Comparison of ENCODE assay signal across 8 mouse cellular contexts in genomic region chr17:13007730-13008425, GRCm38 (mm10). TPM values are rescaled to one million over a fixed set of nuclear protein-coding genes. Genes with fewer than 3 reads are reported as not detected.
DNase-seq lines count a peak whose midpoint lies in the region; ATAC-seq and TF ChIP-seq lines count a peak whose summit lies in the region.

No protein-coding gene starts in this region.

- H3K36me3 ChIP-seq in heart, embryonic 10.5 days: peaks cover 22% of the 10 kb centered on the region
- H3K36me3 ChIP-seq in kidney, embryonic 15.5 days: peaks cover 26% of the 10 kb centered on the region

- no peaks in the 10 kb centered on the region for H3K9me3 ChIP-seq in heart, embryonic 10.5 days
- H3K9me3 ChIP-seq in kidney, embryonic 15.5 days (replicated peaks): no peaks in the 10 kb centered on the region

- H3K27ac ChIP-seq in bone marrow macrophage, adult 2 months (ENCODE audit: insufficient read depth, low read depth, low read length): peak overlapping the region; percentile 77
- H3K27ac ChIP-seq in embryonic fibroblast, embryonic 13.5 days (ENCODE audit: insufficient read depth, low read length): peak overlapping the region; percentile 38
- peak overlapping the region; percentile 91 for H3K27ac ChIP-seq in heart, embryonic 10.5 days
- H3K27ac ChIP-seq in kidney, embryonic 15.5 days: peak overlapping the region; percentile 96

- WGBS in heart, embryonic 10.5 days: under 1% methylated on average over 75 of the region's 76 CpGs
- WGBS in kidney, embryonic 15.5 days: under 1% methylated on average over 67 of the region's 76 CpGs

- H3K9ac ChIP-seq in kidney, embryonic 15.5 days: peak overlapping the region; percentile 83

- H3K4me1 ChIP-seq in bone marrow macrophage, adult 2 months (ENCODE audit: control insufficient read depth, insufficient read depth, low read length): peaks cover 10% of the 10 kb centered on the region
- H3K4me1 ChIP-seq in embryonic fibroblast, embryonic 13.5 days (ENCODE audit: control insufficient read depth, insufficient read depth, low read length): peaks cover 2% of the 10 kb centered on the region
- H3K4me1 ChIP-seq in heart, embryonic 10.5 days: peaks cover 14% of the 10 kb centered on the region
- peaks cover 16% of the 10 kb centered on the region for H3K4me1 ChIP-seq in kidney, embryonic 15.5 days

- peak; percentile 99 for ATAC-seq in kidney, embryonic 15.5 days (replicated peaks; ENCODE audit: low FRiP score)
- peak; percentile 97 for ATAC-seq in monocyte, adult 5-6 weeks (replicated peaks; ENCODE audit: insufficient number of reproducible peaks, low FRiP score, low TSS enrichment, poor library complexity, severe bottlenecking)

- DNase-seq in A20 (ENCODE audit: low read depth, low spot score) (peak; percentile 97), liver (peak; percentile 99)
- DNase-seq in heart, embryonic 10.5 days (ENCODE audit: low spot score): peak; percentile 99
- peak; percentile 99 for DNase-seq in spleen, postnatal 4 days (ENCODE audit: low spot score in 2 of 2)

- H3K4me3 ChIP-seq in bone marrow macrophage, adult 2 months (ENCODE audit: insufficient read depth, low read length): peak overlapping the region; percentile 90
- peak overlapping the region; percentile 88 for H3K4me3 ChIP-seq in embryonic fibroblast, embryonic 13.5 days (ENCODE audit: insufficient read depth, low read length)
- peak overlapping the region; percentile 91 for H3K4me3 ChIP-seq in heart, embryonic 10.5 days
- peak overlapping the region; percentile 96 for H3K4me3 ChIP-seq in kidney, embryonic 15.5 days (replicated peaks)

- TF ChIP-seq CTCF in bone marrow macrophage, adult 2 months (IDR thresholded peaks at IDR 0.05; ENCODE audit: low read depth, low read length): no peak
- no peak for TF ChIP-seq CTCF in embryonic fibroblast, embryonic 13.5 days (IDR thresholded peaks at IDR 0.05; ENCODE audit: borderline replicate concordance, insufficient read depth, low read length)

- H3K4me2 ChIP-seq in kidney, embryonic 15.5 days: peak overlapping the region; percentile 84

- TF ChIP-seq POLR2A in bone marrow macrophage, adult 2 months (IDR thresholded peaks at IDR 0.05; ENCODE audit: borderline replicate concordance, low read depth, low read length): no peak
- peak; percentile 98 for TF ChIP-seq POLR2A in embryonic fibroblast, embryonic 13.5 days (IDR thresholded peaks at IDR 0.05; ENCODE audit: low read depth, low read length)

- no peaks in the 10 kb centered on the region for H3K27me3 ChIP-seq in heart, embryonic 10.5 days (ENCODE audit: insufficient read depth, poor library complexity, severe bottlenecking)
- no peaks in the 10 kb centered on the region for H3K27me3 ChIP-seq in kidney, embryonic 15.5 days

RNA-seq across cellular contexts. Expression of gene Sod2, which starts 1.2 kb away (rescaled TPM):
- 92.6 and 97.7 TPM in 2 replicates for polyA plus RNA-seq in bone marrow macrophage, adult 2 months (2012; ENCODE audit: insufficient read depth, insufficient read length, missing spikeins)
- polyA plus RNA-seq in embryonic fibroblast, embryonic 13.5 days (2011; ENCODE audit: insufficient read length, low read depth, missing spikeins): 52.9 and 53.8 TPM in 2 replicates
- polyA plus RNA-seq in heart, embryonic 10.5 days (2016; fragmentation: Nextera tagmentation; extraction: Ambion mirVana): 213 and 293 TPM in 2 replicates
- polyA plus RNA-seq in kidney, embryonic 15.5 days (2015; fragmentation: Nextera tagmentation; extraction: Ambion mirVana): 140 and 141 TPM in 2 replicates
- total RNA-seq in monocyte, adult 5-6 weeks (2017): 65.9 to 86.6 TPM (median 72.3 TPM) in 3 replicates

RNA-seq across cellular contexts. Expression of gene Wtap, which starts 13.9 kb away (rescaled TPM):
- 87.2 and 104 TPM in 2 replicates for polyA plus RNA-seq in bone marrow macrophage, adult 2 months (2012; ENCODE audit: insufficient read depth, insufficient read length, missing spikeins)
- 113 and 135 TPM in 2 replicates for polyA plus RNA-seq in embryonic fibroblast, embryonic 13.5 days (2011; ENCODE audit: insufficient read length, low read depth, missing spikeins)
- 74.4 and 87.6 TPM in 2 replicates for polyA plus RNA-seq in heart, embryonic 10.5 days (2016; fragmentation: Nextera tagmentation; extraction: Ambion mirVana)
- 134 and 139 TPM in 2 replicates for polyA plus RNA-seq in kidney, embryonic 15.5 days (2015; fragmentation: Nextera tagmentation; extraction: Ambion mirVana)
- 228 to 388 TPM (median 260 TPM) in 3 replicates for total RNA-seq in monocyte, adult 5-6 weeks (2017)

RNA-seq across cellular contexts. Expression of gene Gpr31b, which starts 44.2 kb away (rescaled TPM):
- not detected in 2 replicates for polyA plus RNA-seq in bone marrow macrophage, adult 2 months (2012; ENCODE audit: insufficient read depth, insufficient read length, missing spikeins)
- polyA plus RNA-seq in embryonic fibroblast, embryonic 13.5 days (2011; ENCODE audit: insufficient read length, low read depth, missing spikeins): not detected in 2 replicates
- not detected in 2 replicates for polyA plus RNA-seq in heart, embryonic 10.5 days (2016; fragmentation: Nextera tagmentation; extraction: Ambion mirVana)
- polyA plus RNA-seq in kidney, embryonic 15.5 days (2015; fragmentation: Nextera tagmentation; extraction: Ambion mirVana): 0.13 TPM in 1 of 2 replicates, not detected in the other
- total RNA-seq in monocyte, adult 5-6 weeks (2017): 1.3 to 2.8 TPM in 2 of 3 replicates, not detected in the other

RNA-seq across cellular contexts. Expression of gene Acat2, which starts 47.3 kb away (rescaled TPM):
- 8.3 and 9.1 TPM in 2 replicates for polyA plus RNA-seq in bone marrow macrophage, adult 2 months (2012; ENCODE audit: insufficient read depth, insufficient read length, missing spikeins)
- polyA plus RNA-seq in embryonic fibroblast, embryonic 13.5 days (2011; ENCODE audit: insufficient read length, low read depth, missing spikeins): 46.5 and 46.7 TPM in 2 replicates
- 95.8 and 146 TPM in 2 replicates for polyA plus RNA-seq in heart, embryonic 10.5 days (2016; fragmentation: Nextera tagmentation; extraction: Ambion mirVana)
- 136 and 145 TPM in 2 replicates for polyA plus RNA-seq in kidney, embryonic 15.5 days (2015; fragmentation: Nextera tagmentation; extraction: Ambion mirVana)
- total RNA-seq in monocyte, adult 5-6 weeks (2017): 5.4 to 12.1 TPM (median 10.4 TPM) in 3 replicates

RNA-seq across cellular contexts. Expression of gene Tcp10b, which starts 53.0 kb away (rescaled TPM):
- polyA plus RNA-seq in bone marrow macrophage, adult 2 months (2012; ENCODE audit: insufficient read depth, insufficient read length, missing spikeins): 0.21 TPM in 1 of 2 replicates, not detected in the other
- polyA plus RNA-seq in embryonic fibroblast, embryonic 13.5 days (2011; ENCODE audit: insufficient read length, low read depth, missing spikeins): not detected in 2 replicates
- 0.17 TPM in 1 of 2 replicates, not detected in the other for polyA plus RNA-seq in heart, embryonic 10.5 days (2016; fragmentation: Nextera tagmentation; extraction: Ambion mirVana)
- 0.14 TPM in 1 of 2 replicates, not detected in the other for polyA plus RNA-seq in kidney, embryonic 15.5 days (2015; fragmentation: Nextera tagmentation; extraction: Ambion mirVana)
- 0.85 TPM in 1 of 3 replicates, not detected in the others for total RNA-seq in monocyte, adult 5-6 weeks (2017)

Comparison
In these comparisons a context has a peak if more than half of its experiments do, and no peak if none do; other contexts are left out.
1. Peak in every context shown above with its lines: DNase-seq, ATAC-seq, H3K4me3 ChIP-seq and H3K27ac ChIP-seq.
2. H3K27ac ChIP-seq: peak in every context shown above with its lines; median percentile 96 in kidney, embryonic 15.5 days; 91 in heart, embryonic 10.5 days; 77 in bone marrow macrophage, adult 2 months; 38 in embryonic fibroblast, embryonic 13.5 days.